Mouse (Mus musculus): ENCODE results near the gene Ttyh1.

GRCm38 (mm10) chr7:4154356-4154755, 35.1 kb downstream of the Ttyh1 start:
- TF ChIP-seq ZNF384 (IDR thresholded peaks at IDR 0.05; ENCODE audit: low read depth, low read length): no peak
- no peak for TF ChIP-seq CHD2 (IDR thresholded peaks at IDR 0.05; ENCODE audit: low read depth, low read length)
- TF ChIP-seq ZC3H11A (IDR thresholded peaks at IDR 0.05; ENCODE audit: borderline replicate concordance, low read depth, low read length): no peak

Data from ES-E14 (cell line).